Mouse (Mus musculus): ENCODE measurements around the gene Apoc4.
A peak's percentile ranks its signal among the peaks of the same experiment; 100 is the strongest.

DNA sequence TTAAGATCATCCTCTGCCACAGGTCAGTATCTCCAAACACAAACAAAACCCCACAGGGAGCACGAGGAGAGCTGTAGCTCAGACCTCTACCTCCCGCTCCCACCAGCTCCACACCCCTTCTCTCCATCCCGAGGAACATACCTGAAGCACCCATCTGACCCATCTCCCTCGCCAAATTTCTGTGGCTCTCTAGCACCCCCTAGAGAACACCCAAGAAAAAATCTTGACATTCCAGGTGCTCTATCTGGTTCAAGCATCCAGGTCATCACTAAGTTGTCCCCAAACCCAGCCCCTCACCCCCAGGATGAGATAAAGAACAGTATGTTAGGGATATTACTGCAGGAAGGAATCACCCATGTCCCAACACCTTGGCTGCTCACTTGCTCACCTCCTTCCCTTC lies 31.9 kb upstream of the Apoc4 start:
- TF ChIP-seq CTCF (IDR thresholded peaks at IDR 0.05; ENCODE audit: low read depth, low read length) (peak; percentile 50), POLR2A (IDR thresholded peaks at IDR 0.05; ENCODE audit: extremely low read depth, insufficient read depth, low read length) (no peak)
